Mouse (Mus musculus) intestine, embryonic 14.5 days (tissue): Measurements from ENCODE around the gene Slc30a10. TPM values are rescaled to one million over a fixed set of nuclear protein-coding genes. Genes with fewer than 3 reads are reported as not detected.

Experiments
- ATAC-seq: fragments of 200-750 bp; cut with Nextera tagmentation; replicated peaks from 2 replicates; pipeline ENCODE4 v1.8.0; 2017; ENCODE audit warnings: low read depth, moderate number of reproducible peaks, moderate TSS enrichment, moderate library complexity; ENCODE audit not compliant: low FRiP score, low TSS enrichment
- DNase-seq: peaks from one replicate; pipeline ENCODE4 v3.0.0-alpha.2; 2018; ENCODE audit warnings: low spot score
- H3K27ac ChIP-seq: fragments of 300-500 bp; sonication (generic); 2 replicates; pipeline ENCODE4 v1.5.1; 2014; ENCODE audit warnings: low read depth, mild to moderate bottlenecking, control low read depth
- H3K27me3 ChIP-seq: fragments of 300-500 bp; sonication (generic); replicated peaks from 2 replicates; pipeline ENCODE4 v1.6.1; 2014; ENCODE audit warnings: low read length, control low read depth; ENCODE audit not compliant: control insufficient read depth, insufficient read depth
- H3K36me3 ChIP-seq: fragments of 300-500 bp; sonication (generic); 2 replicates; pipeline ENCODE4 v1.6.1; 2014; ENCODE audit warnings: low read length, control low read depth; ENCODE audit not compliant: control insufficient read depth, insufficient read depth
- H3K4me1 ChIP-seq: fragments of 300-500 bp; sonication (generic); replicated peaks from 2 replicates; pipeline ENCODE4 v1.6.1; 2014; ENCODE audit warnings: low read length, control low read depth, mixed read lengths; ENCODE audit not compliant: control insufficient read depth, insufficient read depth
- H3K4me2 ChIP-seq: fragments of 300-500 bp; sonication (generic); 2 replicates; pipeline ENCODE4 v1.6.1; 2014; ENCODE audit warnings: low read length
- H3K4me3 ChIP-seq: fragments of 300-500 bp; sonication (generic); 2 replicates; pipeline ENCODE4 v1.5.1; 2014; ENCODE audit warnings: low read depth, low read length, control low read depth, mixed read lengths
- H3K9ac ChIP-seq: fragments of 300-500 bp; sonication (generic); 2 replicates; pipeline ENCODE4 v1.6.1; 2014; ENCODE audit warnings: mild to moderate bottlenecking, low read length
- H3K9me3 ChIP-seq: fragments of 300-500 bp; sonication (generic); 2 replicates; pipeline ENCODE4 v1.6.1; 2016; ENCODE audit warnings: low read length, control low read depth; ENCODE audit not compliant: control insufficient read depth
- WGBS: fragments of 180-500 bp; shearing (Covaris S2); extraction: QIAGEN DNeasy Blood & Tissue Kit; methylation state at CpG from one replicate; pipeline ENCODE4 v1.1.7; 2014; 5-methylcytosine and 5-hydroxymethylcytosine counted together
- polyA plus RNA-seq: library from polyadenylated mRNA; unstranded; fragments of >200 nt; fragmentation: Nextera tagmentation; extraction: Ambion mirVana; gene quantifications from 2 replicates; pipeline ENCODE4 v1.2.1, GENCODE M21; 2014

Slc30a10 gene
- polyA plus RNA-seq, 1 experiment from 2014 or later: 1.2 TPM

DNA sequence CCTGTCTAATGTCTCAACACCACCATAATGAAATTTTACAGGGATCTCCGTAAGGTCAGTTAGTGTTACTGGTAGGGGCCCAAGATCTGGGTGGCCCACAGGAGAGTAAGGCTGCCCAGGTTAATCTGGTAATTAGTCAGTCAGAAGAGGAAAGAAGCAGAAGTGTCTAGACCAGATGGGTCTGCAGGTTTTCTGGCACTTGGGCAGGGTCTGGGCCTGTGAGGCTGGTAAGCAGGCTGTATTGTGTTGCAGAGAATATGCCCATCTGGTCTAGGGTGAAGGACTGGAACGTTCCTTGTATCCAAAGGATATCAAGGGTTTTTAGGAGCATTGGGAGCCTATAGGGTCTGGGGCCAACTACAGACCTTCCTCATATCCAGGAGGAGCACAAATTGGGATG is 36.0 kb downstream of the Slc30a10 start:
- no peaks in the 10 kb centered on the region for H3K9me3 ChIP-seq
- H3K4me3 ChIP-seq: no peak overlapping the region
- 88% methylated on average over 2 of the region's 2 CpGs for WGBS
- H3K9ac ChIP-seq: no peak overlapping the region
- H3K4me1 ChIP-seq: no peaks in the 10 kb centered on the region; the same call in 1 of the 2 replicates
- DNase-seq (no peak), ATAC-seq (no peak)
- H3K27me3 ChIP-seq: no peaks in the 10 kb centered on the region
- no peaks in the 10 kb centered on the region for H3K36me3 ChIP-seq
- H3K27ac ChIP-seq: no peak overlapping the region
- H3K4me2 ChIP-seq: no peak overlapping the region

DNA sequence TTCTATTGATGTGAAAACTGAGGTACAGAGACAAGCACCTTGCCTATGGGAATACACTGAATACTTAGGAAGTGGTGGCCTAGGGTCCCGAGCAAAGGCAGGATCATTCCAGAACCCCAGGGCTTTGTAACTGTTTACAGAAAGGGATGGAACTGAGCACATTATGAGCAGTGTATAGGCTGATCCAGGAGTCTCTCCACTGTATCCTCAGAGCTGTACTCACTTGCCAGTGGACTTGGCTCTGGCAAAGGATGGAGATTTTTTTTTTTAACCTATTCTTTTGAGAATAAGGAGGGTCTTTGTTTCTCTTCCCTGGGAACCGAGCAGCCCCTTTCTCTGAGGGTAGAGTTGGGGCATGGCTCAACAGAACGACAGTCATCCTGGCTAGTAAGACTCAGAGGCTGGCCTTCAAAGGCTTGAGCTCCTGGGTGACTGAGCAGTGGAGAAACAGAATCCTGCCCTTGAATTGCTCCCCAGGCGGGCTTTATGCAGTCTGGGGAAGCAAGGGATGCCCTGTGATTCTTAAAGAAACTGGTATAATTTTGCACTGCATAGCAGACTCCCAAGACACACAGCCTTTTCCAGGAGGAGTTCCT is 38.9 kb downstream of the Slc30a10 start:
- ATAC-seq (no peak), DNase-seq (no peak)
- H3K9me3 ChIP-seq: no peaks in the 10 kb centered on the region
- no peaks in the 10 kb centered on the region; the same call in 1 of the 2 replicates for H3K4me1 ChIP-seq
- H3K27ac ChIP-seq: no peak overlapping the region
- no peak overlapping the region for H3K4me3 ChIP-seq
- H3K36me3 ChIP-seq: no peaks in the 10 kb centered on the region
- WGBS: 52% methylated on average over 4 of the region's 4 CpGs
- 0 out of 2 replicates have a peak, but pooled peaks cover 3% of the 10 kb centered on the region for H3K27me3 ChIP-seq
- no peak overlapping the region for H3K9ac ChIP-seq
- H3K4me2 ChIP-seq: no peak overlapping the region

DNA sequence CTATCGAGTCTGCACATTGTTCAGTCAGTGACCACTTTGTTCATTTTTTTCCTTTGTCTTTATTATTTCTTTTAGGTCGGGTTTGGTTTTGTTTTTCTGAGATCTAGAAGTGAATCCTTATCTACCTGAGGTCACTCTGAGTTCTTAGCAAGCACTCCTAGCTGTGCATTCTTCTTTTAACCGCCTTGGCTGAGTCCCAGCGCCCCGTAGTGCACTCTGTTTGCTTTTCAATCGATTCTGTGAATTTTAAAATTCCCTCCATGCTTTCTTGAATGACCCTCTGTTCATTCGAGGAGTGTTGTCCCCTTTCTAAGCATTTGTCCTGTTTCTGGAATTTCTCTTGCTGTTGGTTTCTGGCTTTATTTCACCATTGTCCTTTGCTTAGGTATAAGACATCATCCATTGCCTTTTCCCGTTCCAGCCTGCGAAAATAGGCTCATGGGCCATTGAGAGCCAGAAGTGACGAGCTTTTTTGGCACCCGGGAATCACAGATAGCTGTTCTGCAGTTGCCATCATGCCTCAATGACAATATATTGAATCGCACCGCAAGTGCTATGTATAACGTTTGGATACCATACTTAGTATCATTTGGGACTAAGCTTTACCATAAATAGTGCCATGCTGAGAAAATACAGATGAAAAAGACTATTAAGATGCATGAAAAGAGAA is 42.3 kb downstream of the Slc30a10 start:
- no peaks in the 10 kb centered on the region for H3K36me3 ChIP-seq
- 71% methylated on average over 14 of the region's 14 CpGs for WGBS
- H3K4me1 ChIP-seq: peaks cover 7% of the 10 kb centered on the region; the same call in 1 of the 2 replicates
- H3K9me3 ChIP-seq: no peaks in the 10 kb centered on the region
- no peak overlapping the region for H3K27ac ChIP-seq
- no peak for DNase-seq
- no peak for ATAC-seq
- no peak overlapping the region for H3K9ac ChIP-seq
- H3K4me2 ChIP-seq: no peak overlapping the region
- no peak overlapping the region for H3K4me3 ChIP-seq
- H3K27me3 ChIP-seq: peaks cover 3% of the 10 kb centered on the region; the same call in 1 of the 2 replicates

DNA sequence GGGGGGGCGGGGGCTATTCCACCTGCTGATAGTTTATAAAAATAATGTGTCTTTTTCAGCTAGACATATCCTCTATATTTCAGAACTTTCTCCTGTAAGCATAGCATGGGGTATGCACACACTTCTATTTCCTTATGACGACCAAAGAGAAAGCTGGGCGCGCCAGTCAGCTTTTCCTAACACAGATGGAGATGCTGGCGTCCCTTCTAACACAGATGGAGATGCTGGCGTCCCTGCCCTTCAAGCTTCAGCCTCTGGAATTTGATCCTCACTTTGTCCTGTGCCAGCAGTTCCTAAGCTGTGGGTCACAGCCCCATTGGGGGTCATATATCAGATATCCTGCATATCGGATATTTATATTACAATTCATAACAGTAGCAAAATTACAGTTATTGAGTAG is 46.0 kb downstream of the Slc30a10 start:
- 58% methylated on average over 7 of the region's 7 CpGs for WGBS
- Histone ChIP-seq H3K4me3 (no peak overlapping the region), H3K9ac (no peak overlapping the region), H3K9me3 (no peaks in the 10 kb centered on the region), H3K36me3 (no peaks in the 10 kb centered on the region), H3K27me3 (peaks cover 3% of the 10 kb centered on the region; the same call in 1 of the 2 replicates), H3K4me2 (no peak overlapping the region), H3K4me1 (peaks cover 7% of the 10 kb centered on the region; the same call in 1 of the 2 replicates), H3K27ac (no peak overlapping the region)
- DNase-seq (no peak), ATAC-seq (no peak)

DNA sequence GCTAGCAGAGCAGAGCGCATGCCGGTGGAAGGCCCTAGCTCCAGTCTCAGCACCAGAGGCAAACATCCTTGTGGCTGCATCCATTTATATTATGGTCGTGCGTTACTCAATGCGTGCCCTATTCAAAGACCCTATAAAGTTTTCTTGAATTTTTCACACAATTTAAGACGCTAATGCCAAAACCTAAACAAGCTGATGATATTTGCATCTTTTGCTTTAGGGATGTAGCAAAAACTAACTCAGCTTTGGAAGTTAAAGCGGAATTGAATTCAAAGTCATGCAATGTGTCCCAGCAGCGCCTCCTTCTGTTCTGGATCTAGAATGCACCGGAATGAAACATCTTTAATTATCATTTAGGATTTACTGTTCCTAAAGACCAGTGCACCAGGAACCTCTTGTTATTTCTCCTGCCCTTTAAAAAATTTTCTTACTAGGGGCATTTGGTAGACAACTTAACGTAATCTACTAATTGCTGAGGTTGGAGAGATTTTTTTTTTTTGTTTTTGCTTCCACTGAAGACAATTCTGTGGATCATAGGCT is 47.2 kb downstream of the Slc30a10 start:
- Histone ChIP-seq H3K9ac (no peak overlapping the region), H3K9me3 (no peaks in the 10 kb centered on the region)

DNA sequence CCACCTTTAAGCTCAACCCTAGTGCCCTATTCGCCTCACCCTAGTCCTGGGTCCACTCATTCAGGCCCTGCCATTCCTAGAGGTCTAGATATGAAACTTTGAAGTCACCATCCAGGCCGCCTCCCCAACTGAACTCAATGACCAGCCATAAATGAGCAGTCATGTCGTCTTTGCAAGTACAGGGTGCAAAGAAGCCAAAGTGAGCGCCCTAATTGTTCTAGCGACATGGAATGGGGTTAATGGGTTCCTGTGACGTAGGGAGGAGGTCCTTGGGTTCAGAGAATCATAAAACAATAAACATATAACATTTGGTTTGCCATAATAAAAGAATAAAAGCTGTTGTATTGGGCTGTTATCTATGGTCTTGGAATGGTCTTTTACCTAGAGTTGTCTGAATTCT is 47.9 kb downstream of the Slc30a10 start:
- Histone ChIP-seq H3K27me3 (peaks cover 3% of the 10 kb centered on the region; the same call in 1 of the 2 replicates), H3K4me1 (peaks cover 7% of the 10 kb centered on the region; the same call in 1 of the 2 replicates), H3K4me3 (no peak overlapping the region), H3K27ac (no peak overlapping the region), H3K36me3 (no peaks in the 10 kb centered on the region), H3K4me2 (no peak overlapping the region), H3K9ac (no peak overlapping the region), H3K9me3 (no peaks in the 10 kb centered on the region)
- 50% methylated on average over 6 of the region's 6 CpGs for WGBS
- DNase-seq (no peak), ATAC-seq (peak; percentile 40; the same call in 1 of the 2 replicates)

More for the DNA sequence above, 47.2 kb downstream of the Slc30a10 start:
- DNase-seq: no peak
- Histone ChIP-seq H3K4me3 (no peak overlapping the region), H3K4me2 (no peak overlapping the region), H3K36me3 (no peaks in the 10 kb centered on the region), H3K4me1 (peaks cover 7% of the 10 kb centered on the region; the same call in 1 of the 2 replicates), H3K27ac (no peak overlapping the region), H3K27me3 (peaks cover 3% of the 10 kb centered on the region; the same call in 1 of the 2 replicates)
- WGBS: 38% methylated on average over 10 of the region's 10 CpGs
- no peak for ATAC-seq

DNA sequence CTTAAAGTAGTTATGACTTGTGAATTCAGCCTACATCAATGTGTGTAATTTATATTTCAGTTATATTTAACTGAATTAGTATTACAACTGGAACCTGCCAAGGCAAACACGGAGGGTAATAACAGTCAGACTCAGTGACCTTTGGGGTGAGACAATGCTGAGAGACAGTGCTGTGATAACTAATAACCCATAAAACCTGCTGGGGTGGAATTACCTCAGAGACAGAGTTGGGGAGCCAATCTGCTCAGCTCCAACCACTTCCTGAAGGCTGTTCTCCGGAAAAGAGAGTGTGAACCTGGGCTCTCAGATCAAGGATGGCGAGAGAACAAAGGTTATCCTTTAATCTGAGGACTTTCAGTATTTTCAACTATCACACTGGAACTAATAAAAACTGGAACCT is 54.4 kb downstream of the Slc30a10 start:
- Histone ChIP-seq H3K36me3 (no peaks in the 10 kb centered on the region), H3K4me1 (no peaks in the 10 kb centered on the region), H3K27ac (no peak overlapping the region), H3K4me2 (no peak overlapping the region), H3K27me3 (no peaks in the 10 kb centered on the region), H3K9me3 (no peaks in the 10 kb centered on the region), H3K9ac (no peak overlapping the region), H3K4me3 (no peak overlapping the region)
- DNase-seq (no peak), ATAC-seq (0 out of 2 replicates have a peak, but pooled peaks have one; percentile 56)
- 52% methylated on average over 3 of the region's 3 CpGs for WGBS

DNA sequence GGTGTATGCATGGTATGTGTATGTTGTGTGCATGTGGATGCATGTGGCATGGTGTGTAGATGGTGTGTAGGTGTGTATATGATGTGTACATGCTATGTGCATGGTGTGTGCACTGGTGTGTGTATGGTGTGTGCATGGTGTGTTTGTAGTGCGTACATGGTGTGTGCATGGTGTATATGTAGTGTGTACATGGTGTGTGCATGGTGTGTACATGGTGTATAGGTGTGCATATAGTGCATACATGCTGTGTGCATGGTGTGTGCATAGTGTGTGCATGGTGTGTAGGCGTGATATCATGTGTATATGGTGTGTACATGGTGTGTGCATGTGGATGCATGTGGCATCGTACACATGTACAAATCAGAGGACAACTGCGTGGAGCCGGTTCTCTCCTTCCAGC is 56.7 kb downstream of the Slc30a10 start:
- no peak for ATAC-seq
- Histone ChIP-seq H3K4me1 (no peaks in the 10 kb centered on the region), H3K9me3 (no peaks in the 10 kb centered on the region), H3K4me2 (no peak overlapping the region), H3K4me3 (no peak overlapping the region), H3K9ac (no peak overlapping the region), H3K27ac (no peak overlapping the region), H3K27me3 (no peaks in the 10 kb centered on the region), H3K36me3 (no peaks in the 10 kb centered on the region)
- no peak for DNase-seq
- 92% methylated on average over 5 of the region's 5 CpGs for WGBS
